Mouse (Mus musculus) left cerebral cortex, adult 2 months (tissue): ENCODE results near the gene Bloc1s5. TPM values are rescaled to one million over a fixed set of nuclear protein-coding genes. Genes with fewer than 3 reads are reported as not detected.
A peak's percentile ranks its signal among the peaks of the same experiment; 100 is the strongest.

Source experiments
- DNase-seq, 2 experiments: peaks; one replicate each; pipeline ENCODE4 v3.0.0; 2021 to 2022; ENCODE audit warnings: low spot score in 2 of 2, mixed read lengths in 1 of 2; ENCODE audit errors: extremely low spot score in 1 of 2
- H3K27ac ChIP-seq: fragments of 200-600 bp; 2 replicates; pipeline ENCODE4 v1.8.1; 2022
- H3K4me3 ChIP-seq: fragments of 200-600 bp; 2 replicates; pipeline ENCODE4 v1.8.1; 2022
- CTCF ChIP-seq: fragments of 200-600 bp; IDR thresholded peaks from 2 replicates; pipeline ENCODE4 v1.8.1; 2022; ENCODE audit warnings: antibody characterized with exemption, mild to moderate bottlenecking, moderate library complexity
- intact Hi-C: fragments of 180-260 bp; cut with DNase I; formaldehyde crosslinking; loops from one replicate; pipeline ENCODE4 v1.15.1; 2025
- total RNA-seq, 2 experiments: library from RNA; stranded (reverse); gene quantifications; 2 replicates each; pipeline ENCODE4 v1.2.3; 2021

Gene Bloc1s5
- total RNA-seq, 2 experiments from 2014 or later: 9.6 to 9.8 TPM

DNA sequence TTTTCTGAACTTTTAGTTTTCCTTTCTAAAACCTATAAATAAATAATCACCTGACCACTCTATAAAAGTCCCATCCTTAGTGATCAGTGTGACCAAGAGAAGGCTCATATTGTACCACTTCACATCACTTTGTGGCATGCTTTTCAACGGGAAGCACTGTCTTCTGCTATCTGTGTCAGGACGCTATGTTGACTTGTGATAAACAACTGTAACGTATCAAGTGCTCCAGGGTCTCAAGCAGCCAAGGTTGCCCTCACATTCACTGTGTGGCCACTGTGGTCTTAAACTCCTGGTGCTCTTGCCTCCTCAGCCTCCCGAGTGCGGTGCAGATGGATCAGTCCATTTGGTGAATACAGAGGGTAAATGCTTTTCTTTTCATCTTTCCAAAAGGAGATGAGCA is 19.3 kb downstream of the Bloc1s5 start:
- intact Hi-C loops: no loop called here
- no peak for DNase-seq
- TF ChIP-seq CTCF: no peak
- H3K27ac ChIP-seq: no peak overlapping the region
- no peak overlapping the region for H3K4me3 ChIP-seq

DNA sequence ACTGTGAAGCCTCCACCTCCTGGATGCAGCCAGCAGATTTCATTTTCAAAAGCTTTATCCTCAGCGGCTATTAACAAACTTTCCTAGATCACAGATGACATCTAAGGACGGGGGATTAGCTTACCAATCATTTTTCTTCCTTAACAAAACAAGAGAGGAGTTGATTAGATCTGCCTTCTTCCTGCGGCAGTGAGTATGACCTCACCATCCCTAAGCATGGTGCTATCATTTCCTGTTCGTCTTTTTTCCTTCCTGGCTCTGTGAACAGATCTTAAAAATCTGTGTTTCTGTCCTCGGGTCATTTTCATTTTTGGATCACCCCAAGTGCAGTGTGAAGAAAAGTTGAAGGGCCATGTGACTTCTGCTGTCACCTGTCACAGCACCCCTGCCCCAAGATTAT is 20.6 kb downstream of the Bloc1s5 start:
- Histone ChIP-seq H3K4me3 (no peak overlapping the region), H3K27ac (no peak overlapping the region)
- no peak for TF ChIP-seq CTCF
- intact Hi-C loops: no loop called here
- no peak for DNase-seq

DNA sequence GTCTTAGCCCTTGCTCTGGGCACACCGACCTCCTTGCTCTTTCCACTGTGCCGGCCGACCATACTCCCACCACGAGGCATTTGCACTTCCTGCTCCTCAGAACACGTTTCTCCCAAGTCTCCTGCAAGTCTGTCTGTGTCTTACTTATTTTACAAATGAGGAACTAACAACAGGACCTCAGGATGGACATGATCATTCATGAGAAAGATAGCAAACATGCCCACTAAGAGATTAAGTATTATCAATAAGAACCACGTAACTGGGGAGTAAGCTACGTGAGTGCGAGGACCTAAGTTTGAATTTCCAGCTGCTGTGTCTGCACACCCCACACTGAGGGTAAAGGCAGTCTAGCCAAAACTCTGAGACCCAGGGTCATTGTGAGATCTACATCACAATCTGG is 21.3 kb downstream of the Bloc1s5 start:
- TF ChIP-seq CTCF: no peak
- H3K27ac ChIP-seq: no peak overlapping the region
- intact Hi-C loops: no loop called here

DNA sequence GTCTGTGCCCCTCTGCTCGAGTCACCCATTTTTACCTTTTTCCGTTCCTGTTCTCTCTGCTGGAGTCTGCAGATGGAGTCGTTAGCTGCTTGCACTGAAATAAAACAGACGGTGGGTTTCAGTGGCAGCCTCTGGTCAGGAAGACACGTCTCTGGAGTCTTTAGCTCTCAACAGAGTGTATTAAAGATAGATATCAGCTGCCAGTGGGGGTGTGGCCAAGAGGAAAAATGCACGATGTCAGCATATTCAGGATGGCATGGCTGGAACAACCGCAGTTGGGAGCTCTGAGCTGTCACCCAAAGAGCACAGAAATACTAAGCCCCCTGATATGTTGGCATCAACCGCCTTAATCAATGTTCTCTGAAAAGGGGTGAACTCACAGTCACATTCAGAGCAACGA is 22.3 kb downstream of the Bloc1s5 start:
- DNase-seq: no peak
- no peak for TF ChIP-seq CTCF
- Histone ChIP-seq H3K27ac (no peak overlapping the region), H3K4me3 (no peak overlapping the region)
- intact Hi-C loops: no loop called here

More for the DNA sequence above, 21.3 kb downstream of the Bloc1s5 start:
- DNase-seq: no peak
- no peak overlapping the region for H3K4me3 ChIP-seq

DNA sequence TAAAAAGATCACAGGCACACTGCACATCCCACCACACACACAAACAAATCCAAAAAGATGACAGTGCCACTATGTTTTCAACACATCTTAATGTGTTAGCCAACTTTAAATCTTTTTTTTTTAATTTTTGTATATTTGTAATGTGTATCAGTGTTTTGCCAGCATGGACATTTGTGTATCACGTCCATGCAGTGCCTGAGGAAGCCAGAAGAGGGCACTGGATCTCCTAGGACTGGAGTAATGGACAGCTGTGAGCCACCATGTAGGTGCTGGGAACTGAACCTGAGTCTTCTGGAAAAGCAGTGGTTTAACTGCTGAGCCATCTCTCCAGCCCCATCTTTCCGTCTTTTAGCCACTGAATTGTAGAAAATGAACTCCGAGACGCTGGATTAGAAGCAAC is 22.7 kb downstream of the Bloc1s5 start:
- Histone ChIP-seq H3K4me3 (no peak overlapping the region), H3K27ac (no peak overlapping the region)
- DNase-seq: no peak
- TF ChIP-seq CTCF: no peak; the same call in 1 of the 2 replicates
- intact Hi-C loops: no loop called here

DNA sequence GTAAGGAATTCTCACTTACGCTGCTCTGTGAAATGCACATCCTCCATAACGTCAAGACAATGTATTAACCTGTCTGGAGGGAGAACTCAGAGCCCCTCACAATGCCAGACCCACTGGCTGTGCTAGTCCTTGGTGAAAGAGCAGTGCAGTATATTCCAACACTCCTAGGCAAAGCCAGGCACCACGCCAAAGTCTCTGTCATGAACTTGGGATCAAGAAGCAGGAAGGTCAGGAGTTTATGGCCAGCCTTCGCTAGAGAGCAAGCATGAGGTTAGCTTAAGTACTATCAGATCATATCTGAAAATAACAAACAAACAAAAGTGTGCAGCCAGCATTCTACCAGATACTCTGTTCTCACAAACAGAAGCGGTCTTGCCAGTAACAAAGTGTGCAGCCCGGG is 24.6 kb downstream of the Bloc1s5 start:
- H3K4me3 ChIP-seq: no peak overlapping the region

DNA sequence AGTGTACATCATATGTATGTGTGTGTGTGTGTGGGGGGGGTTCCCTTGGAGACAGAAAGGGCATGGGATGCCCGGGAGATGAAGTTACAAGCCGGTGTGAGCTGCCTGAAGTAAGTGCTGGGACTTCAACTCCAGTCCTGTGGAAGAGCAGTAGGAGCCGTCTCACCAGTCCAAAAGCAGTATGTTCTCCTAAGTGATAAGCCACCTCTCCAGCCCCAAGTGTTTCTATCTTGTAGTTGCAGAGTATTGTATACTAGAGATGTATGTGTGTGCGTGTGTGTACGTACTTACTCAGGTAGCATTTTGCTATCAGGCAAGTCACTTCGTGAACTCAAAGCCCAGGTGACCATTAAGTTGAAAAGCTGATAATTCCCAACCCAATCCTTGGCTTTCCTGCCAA is 27.8 kb downstream of the Bloc1s5 start:
- DNase-seq: no peak
- intact Hi-C loops: no loop called here

More for the DNA sequence above, 24.6 kb downstream of the Bloc1s5 start:
- TF ChIP-seq CTCF: no peak
- H3K27ac ChIP-seq: no peak overlapping the region
- DNase-seq: no peak
- intact Hi-C loops: no loop called here

DNA sequence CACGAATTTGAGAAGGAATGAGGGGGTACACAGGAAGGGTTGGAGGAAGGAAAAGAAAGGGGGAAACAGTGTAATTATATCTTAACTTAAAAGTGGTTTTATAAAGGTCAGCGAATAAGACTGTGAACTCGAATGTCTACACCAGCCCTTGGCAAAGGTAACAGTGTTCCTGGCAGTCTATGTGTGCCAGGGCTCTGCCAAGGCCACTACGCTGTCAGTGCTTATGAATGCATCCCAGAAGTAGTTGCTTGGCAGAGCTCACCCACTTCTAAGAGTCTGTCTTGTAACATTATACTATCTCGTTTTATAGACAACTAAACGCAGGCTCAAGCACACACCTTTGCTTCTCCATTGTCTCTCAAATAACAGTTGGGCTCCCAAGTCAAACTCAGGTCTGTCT is 29.6 kb downstream of the Bloc1s5 start:
- H3K4me3 ChIP-seq: no peak overlapping the region
- no peak overlapping the region for H3K27ac ChIP-seq
- no peak for TF ChIP-seq CTCF
- intact Hi-C loops: no loop called here
- DNase-seq: no peak

More for the DNA sequence above, 27.8 kb downstream of the Bloc1s5 start:
- Histone ChIP-seq H3K27ac (no peak overlapping the region), H3K4me3 (no peak overlapping the region)
- TF ChIP-seq CTCF: no peak

DNA sequence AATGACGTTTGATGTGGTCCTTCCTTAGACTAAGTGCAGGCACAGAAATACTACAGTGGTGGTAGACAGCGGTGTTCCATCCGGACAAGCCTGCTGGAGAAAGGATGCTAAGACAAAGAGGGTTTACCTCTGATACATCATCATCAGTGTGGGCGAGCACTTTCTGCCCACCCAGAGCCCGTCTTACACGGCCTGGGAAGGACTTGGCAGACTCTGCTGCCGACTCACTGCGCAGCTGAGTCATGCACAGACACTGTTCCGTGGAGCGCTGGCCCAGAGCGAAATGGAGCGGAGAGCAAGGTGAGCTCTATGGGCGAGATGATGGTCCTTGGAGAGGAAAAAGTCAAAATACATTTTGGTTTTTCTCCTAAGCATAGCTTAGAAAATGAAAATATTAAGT is 31.9 kb downstream of the Bloc1s5 start:
- intact Hi-C loops: no loop called here
- TF ChIP-seq CTCF: no peak; the same call in none of the 2 replicates
- peak; percentile 56 to 66 for DNase-seq
- Histone ChIP-seq H3K4me3 (no peak overlapping the region), H3K27ac (no peak overlapping the region)

DNA sequence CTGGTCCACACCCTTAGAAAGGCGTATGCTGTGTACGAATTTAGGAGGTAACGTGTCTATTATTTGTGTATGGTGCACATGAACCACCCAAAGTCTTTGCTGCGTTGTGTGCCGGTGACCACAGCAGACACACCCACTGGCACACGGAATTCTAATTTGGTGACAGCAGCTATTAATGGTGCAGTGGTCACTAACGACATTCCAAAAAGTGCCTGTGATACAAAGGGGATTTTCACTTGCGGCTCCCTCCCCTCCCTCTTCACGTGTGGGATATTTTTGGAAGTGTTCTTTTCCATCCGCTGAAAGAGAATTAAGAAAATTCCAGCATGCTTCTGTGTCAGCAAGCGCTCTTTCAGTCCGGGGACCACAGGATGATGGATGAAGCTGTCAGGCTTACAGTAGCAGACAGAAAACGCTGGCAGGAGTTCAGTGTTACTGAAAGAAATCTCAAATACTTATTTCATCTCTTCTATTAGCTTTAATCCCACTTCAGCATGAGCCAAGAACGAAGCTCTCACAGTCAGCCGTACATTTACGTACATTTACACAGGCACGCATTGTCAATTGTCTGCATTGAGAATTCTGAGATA is 32.6 kb downstream of the Bloc1s5 start:
- TF ChIP-seq CTCF: no peak
- no peak for DNase-seq

DNA sequence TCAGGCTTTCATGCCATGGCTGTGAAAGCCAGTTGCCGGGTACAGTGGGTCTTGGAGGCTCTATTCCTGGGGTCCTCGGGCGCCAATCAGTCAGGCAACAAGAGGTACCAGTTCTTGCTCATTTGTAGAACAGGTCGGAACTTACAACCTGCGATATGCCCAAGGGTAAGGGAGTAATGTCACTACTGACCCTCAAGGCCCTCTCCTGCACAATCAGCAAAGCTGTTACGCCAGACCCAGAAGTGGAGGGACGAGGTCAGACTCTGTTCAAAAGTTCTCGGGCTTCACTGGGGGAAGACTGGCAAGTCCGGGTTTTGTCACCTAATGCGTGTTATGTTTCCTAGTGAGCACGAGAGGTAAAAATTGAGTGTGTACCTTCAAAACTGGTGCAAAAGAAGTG is 34.1 kb downstream of the Bloc1s5 start:
- no peak overlapping the region for H3K27ac ChIP-seq
- intact Hi-C loops: no loop called here
- DNase-seq: no peak
- no peak overlapping the region for H3K4me3 ChIP-seq
- TF ChIP-seq CTCF: no peak

More for the DNA sequence above, 32.6 kb downstream of the Bloc1s5 start:
- no peak overlapping the region for H3K4me3 ChIP-seq
- no peak overlapping the region for H3K27ac ChIP-seq
- intact Hi-C loops: no loop called here

DNA sequence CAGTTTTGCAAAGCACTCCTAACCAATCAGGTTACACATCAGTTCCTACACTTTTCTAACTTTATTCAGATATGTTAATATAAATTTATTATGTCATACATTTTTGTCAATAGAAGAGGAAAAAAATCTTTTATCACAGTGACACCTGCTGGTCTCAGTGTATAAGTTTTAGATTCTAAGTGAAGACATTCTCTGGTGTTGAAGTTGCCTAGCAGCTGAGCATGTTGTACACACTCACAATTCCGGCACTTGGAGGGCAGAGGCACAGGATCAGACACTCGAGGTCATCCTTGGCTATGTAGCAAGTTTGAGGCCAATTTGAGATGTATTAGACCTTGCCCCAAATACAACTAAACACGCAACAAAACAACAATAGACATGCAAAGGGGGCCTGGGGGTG is 37.8 kb downstream of the Bloc1s5 start:
- TF ChIP-seq CTCF: peak; percentile 54
- DNase-seq: no peak
- Histone ChIP-seq H3K27ac (no peak overlapping the region), H3K4me3 (no peak overlapping the region)
- intact Hi-C loops: loop anchor here (5.0 to 10.0 kb wide), 2 partner anchors 382 to 535 kb away; no protein-coding TSS in a partner anchor

DNA sequence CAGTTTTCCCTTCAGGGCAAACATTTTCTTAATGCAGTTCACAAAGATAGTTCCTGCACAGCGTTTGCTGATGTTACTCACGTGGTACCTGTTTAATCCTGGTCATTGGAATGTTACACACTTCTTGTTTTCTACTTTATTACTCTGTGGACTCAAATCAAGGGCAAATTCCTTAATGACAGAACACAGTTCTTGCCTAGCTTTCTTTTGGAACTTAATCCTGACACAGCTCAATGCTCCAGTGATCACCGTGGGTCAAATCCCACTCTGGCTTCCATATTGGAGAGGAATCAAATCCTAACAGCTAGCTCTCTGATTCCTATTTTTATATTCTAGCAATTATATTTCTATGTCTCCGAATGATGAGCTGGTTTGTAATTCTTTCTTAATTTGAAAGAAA is 38.4 kb downstream of the Bloc1s5 start:
- intact Hi-C loops: loop anchor here (5.0 to 10.0 kb wide), 2 partner anchors 382 to 534 kb away; no protein-coding TSS in a partner anchor
- Histone ChIP-seq H3K4me3 (no peak overlapping the region), H3K27ac (no peak overlapping the region)
- DNase-seq: no peak
- no peak for TF ChIP-seq CTCF
